Mouse (Mus musculus) CH12.LX (cell line): Measurements from ENCODE around the gene Adgrb3. TPM values are rescaled to one million over a fixed set of nuclear protein-coding genes. Genes with fewer than 3 reads are reported as not detected.

ENCODE experiments used
- DNase-seq: peaks from one replicate; pipeline ENCODE4 v3.0.0-alpha.2; 2013; ENCODE audit errors: extremely low read depth
- H3K27ac ChIP-seq: 2 replicates; pipeline ENCODE4 v1.5.1; 2012; ENCODE audit warnings: low read depth, mild to moderate bottlenecking, control low read depth, moderate library complexity; ENCODE audit not compliant: insufficient read depth
- H3K27me3 ChIP-seq: replicated peaks from 2 replicates; pipeline ENCODE3; 2012; ENCODE audit warnings: inconsistent platforms
- H3K36me3 ChIP-seq, 2 experiments: replicated peaks in 1 of 2; 2 replicates each; pipeline versions ENCODE3 to v1.6.1; 2012; ENCODE audit warnings: inconsistent platforms in 1 of 2, low read length in 1 of 2, mild to moderate bottlenecking in 1 of 2, mixed read lengths in 1 of 2, moderate library complexity in 1 of 2; ENCODE audit not compliant: control insufficient read depth in 1 of 2, insufficient read depth in 1 of 2
- H3K4me1 ChIP-seq, 2 experiments: 2 replicates each; pipeline ENCODE4 v1.6.1; 2012; ENCODE audit warnings: inconsistent platforms in 1 of 2, moderate library complexity in 1 of 2; ENCODE audit not compliant: insufficient read depth in 2 of 2, control insufficient read depth in 1 of 2
- H3K4me2 ChIP-seq: 2 replicates; pipeline ENCODE4 v1.6.1; 2012; ENCODE audit warnings: low read depth, mild to moderate bottlenecking, control low read depth; ENCODE audit not compliant: poor library complexity, insufficient read depth, severe bottlenecking
- H3K4me3 ChIP-seq, 3 experiments: fragments of 150-350 bp in 1 of 3; sonication (generic) in 1 of 3; replicated peaks in 1 of 3; 2 replicates each; pipeline versions ENCODE3 to v1.5.1; 2011 to 2012; ENCODE audit warnings: low read depth in 2 of 3, low read length in 2 of 3, mild to moderate bottlenecking in 2 of 3, moderate library complexity in 2 of 3, control low read depth in 1 of 3, improper control_type of control experiment in 1 of 3, inconsistent platforms in 1 of 3, mixed read lengths in 1 of 3; ENCODE audit not compliant: poor library complexity in 1 of 3
- H3K79me2 ChIP-seq: replicated peaks from 2 replicates; pipeline ENCODE4 v1.6.1; 2012; ENCODE audit warnings: mild to moderate bottlenecking, moderate library complexity; ENCODE audit not compliant: control insufficient read depth, poor library complexity, insufficient read depth, severe bottlenecking; ENCODE audit errors: extremely low read depth
- H3K9ac ChIP-seq: 2 replicates; pipeline ENCODE4 v1.6.1; 2012; ENCODE audit warnings: low read depth, mild to moderate bottlenecking, control low read depth, moderate library complexity; ENCODE audit not compliant: insufficient read depth
- H3K9me3 ChIP-seq: replicated peaks from 2 replicates; pipeline ENCODE3; 2012; ENCODE audit warnings: low read length, inconsistent platforms, mixed read lengths
- BHLHE40 ChIP-seq: IDR thresholded peaks from 2 replicates; pipeline ENCODE4 v1.6.1; 2011; ENCODE audit warnings: mild to moderate bottlenecking, low read depth, low read length, improper control_type of control experiment
- ELF1 ChIP-seq: IDR thresholded peaks from 2 replicates; pipeline ENCODE4 v1.6.1; 2014; ENCODE audit warnings: low read depth, mild to moderate bottlenecking, inconsistent platforms, low read length, improper control_type of control experiment
- EP300 ChIP-seq: IDR thresholded peaks from 2 replicates; pipeline ENCODE4 v1.6.1; 2011; ENCODE audit warnings: low read length, improper control_type of control experiment
- GABPA ChIP-seq: IDR thresholded peaks from 2 replicates; pipeline ENCODE4 v1.6.1; 2012; ENCODE audit warnings: low read depth, low read length, improper control_type of control experiment, inconsistent platforms; ENCODE audit not compliant: insufficient replicate concordance
- IRF4 ChIP-seq: IDR thresholded peaks from 2 replicates; pipeline ENCODE4 v1.6.1; 2014; ENCODE audit warnings: low read depth, mild to moderate bottlenecking, inconsistent platforms, low read length, improper control_type of control experiment
- JUND ChIP-seq: conservative IDR thresholded peaks from 2 replicates; pipeline ENCODE4 v1.6.1; 2011; ENCODE audit warnings: low read depth, low read length, improper control_type of control experiment
- KAT2A ChIP-seq: IDR thresholded peaks from 2 replicates; pipeline ENCODE4 v1.6.1; 2012; ENCODE audit warnings: low read length, improper control_type of control experiment, inconsistent platforms; ENCODE audit not compliant: insufficient replicate concordance
- MAFK ChIP-seq: IDR thresholded peaks from 2 replicates; pipeline ENCODE4 v1.6.1; 2011; ENCODE audit warnings: low read length, improper control_type of control experiment; ENCODE audit not compliant: insufficient replicate concordance
- MEF2A ChIP-seq: IDR thresholded peaks from 2 replicates; pipeline ENCODE4 v1.6.1; 2014; ENCODE audit warnings: low read depth, mild to moderate bottlenecking, inconsistent platforms, low read length, improper control_type of control experiment, borderline replicate concordance
- PAX5 ChIP-seq: IDR thresholded peaks from 2 replicates; pipeline ENCODE4 v1.6.1; 2012; ENCODE audit warnings: low read length, inconsistent platforms, mixed read lengths
- RCOR1 ChIP-seq: conservative IDR thresholded peaks from 2 replicates; pipeline ENCODE4 v1.6.1; 2012; ENCODE audit warnings: low read depth, mild to moderate bottlenecking, inconsistent platforms, low read length, improper control_type of control experiment
- SIN3A ChIP-seq: IDR thresholded peaks from 2 replicates; pipeline ENCODE4 v1.6.1; 2012; ENCODE audit warnings: low read length, improper control_type of control experiment, inconsistent platforms
- SMC3 ChIP-seq: IDR thresholded peaks from 2 replicates; pipeline ENCODE4 v1.6.1; 2011; ENCODE audit warnings: low read depth, low read length, improper control_type of control experiment
- TCF12 ChIP-seq: IDR thresholded peaks from 2 replicates; pipeline ENCODE4 v1.6.1; 2014; ENCODE audit warnings: low read depth, mild to moderate bottlenecking, inconsistent platforms, low read length, improper control_type of control experiment
- USF1 ChIP-seq: IDR thresholded peaks from 2 replicates; pipeline ENCODE4 v1.6.1; 2014; ENCODE audit warnings: low read depth, mild to moderate bottlenecking, inconsistent platforms, low read length, improper control_type of control experiment
- ZC3H11A ChIP-seq: IDR thresholded peaks from 2 replicates; pipeline ENCODE4 v1.6.1; 2012; ENCODE audit warnings: low read depth, mild to moderate bottlenecking, inconsistent platforms, low read length, improper control_type of control experiment
- dilution Hi-C: fragments of 300-500 bp; cut with MboI; formaldehyde crosslinking; loops from 2 replicates; pipeline ENCODE4 v1.14.3; 2020; ENCODE audit warnings: low sequenced_read_pairs; ENCODE audit not compliant: extremely low pct_unique_long_range_greater_than_20kb, extremely low pct_ligation_motif_present
- in situ Hi-C: fragments of 300-500 bp; cut with MboI; formaldehyde crosslinking; loops from 3 replicates; pipeline ENCODE4 v1.14.3; 2019; ENCODE audit warnings: low sequenced_read_pairs, low pct_ligation_motif_present, low pct_unique_long_range_greater_than_20kb, mixed read lengths
- polyA plus RNA-seq: library from polyadenylated mRNA; unstranded; fragments of >175 nt; gene quantifications from 2 replicates; pipeline ENCODE4 v1.2.1, GENCODE M21; 2012; ENCODE audit warnings: low read depth; ENCODE audit not compliant: insufficient read length
- total RNA-seq, 2 experiments: library from RNA; depleted of rRNA; stranded (reverse); fragments of 300-350 nt in 1 of 2; fragments of >200 nt in 1 of 2; gene quantifications; 2 replicates each; pipeline ENCODE4 v1.2.3; 2012 to 2014

Gene Adgrb3
- total and polyA plus RNA-seq, 3 experiments, result not detected

GRCm38 (mm10) chr1:25250562-25250961 is 578.9 kb downstream of the Adgrb3 start:
- dilution Hi-C loops (no loop called here), in situ Hi-C loops (no loop called here)
- Histone ChIP-seq H3K9ac (no peak overlapping the region), H3K4me1 (no peaks in the 10 kb centered on the region), H3K27ac (no peak overlapping the region), H3K4me3 (no peak overlapping the region), H3K4me2 (no peak overlapping the region), H3K36me3 (no peaks in the 10 kb centered on the region), H3K27me3 (no peaks in the 10 kb centered on the region), H3K9me3 (peaks cover 18% of the 10 kb centered on the region), H3K79me2 (no peaks in the 10 kb centered on the region)
- TF ChIP-seq BHLHE40 (no peak), MAFK (peak; percentile 72)
- DNase-seq, result no peak

- Histone ChIP-seq H3K4me2 (no peak overlapping the region), H3K9ac (no peak overlapping the region), H3K9me3 (peaks cover 28% of the 10 kb centered on the region), H3K79me2 (no peaks in the 10 kb centered on the region), H3K4me3 (no peak overlapping the region), H3K36me3 (no peaks in the 10 kb centered on the region), H3K27ac (no peak overlapping the region), H3K27me3 (no peaks in the 10 kb centered on the region), H3K4me1 (no peaks in the 10 kb centered on the region)
- TF ChIP-seq EP300, result no peak
- TF ChIP-seq PAX5, result no peak
- no peak for TF ChIP-seq USF1
- no peak for TF ChIP-seq MAFK
- TF ChIP-seq SMC3, result no peak
- TF ChIP-seq GABPA, result no peak
- TF ChIP-seq KAT2A, result no peak
- no peak for DNase-seq
- in situ Hi-C loops (no loop called here), dilution Hi-C loops (no loop called here)
These were observed 587.1 kb downstream of the Adgrb3 start for GRCm38 (mm10) chr1:25242436-25242835.

GRCm38 (mm10) chr1:25229245-25229750 is 600.2 kb downstream of the Adgrb3 start:
- H3K27me3 ChIP-seq, result no peaks in the 10 kb centered on the region
- peaks cover 38% of the 10 kb centered on the region for H3K9me3 ChIP-seq
- no peaks in the 10 kb centered on the region for H3K4me1 ChIP-seq
- H3K79me2 ChIP-seq, result no peaks in the 10 kb centered on the region
- H3K9ac ChIP-seq, result no peak overlapping the region
- TF ChIP-seq PAX5, result no peak
- no peak for TF ChIP-seq ELF1
- no peak for TF ChIP-seq IRF4
- no peak for TF ChIP-seq TCF12
- no peak for TF ChIP-seq MEF2A
- TF ChIP-seq SIN3A, result no peak
- TF ChIP-seq ZC3H11A, result no peak
- TF ChIP-seq JUND, result no peak
- TF ChIP-seq RCOR1, result no peak
- TF ChIP-seq BHLHE40, result no peak
- no peak overlapping the region for H3K4me2 ChIP-seq
- in situ Hi-C loops, result no loop called here
- no peak overlapping the region for H3K27ac ChIP-seq
- dilution Hi-C loops, result no loop called here
- DNase-seq, result no peak
- H3K36me3 ChIP-seq, result no peaks in the 10 kb centered on the region
- H3K4me3 ChIP-seq, result no peak overlapping the region
